Mouse (Mus musculus): ENCODE measurements around the gene Ush2a.

DNA sequence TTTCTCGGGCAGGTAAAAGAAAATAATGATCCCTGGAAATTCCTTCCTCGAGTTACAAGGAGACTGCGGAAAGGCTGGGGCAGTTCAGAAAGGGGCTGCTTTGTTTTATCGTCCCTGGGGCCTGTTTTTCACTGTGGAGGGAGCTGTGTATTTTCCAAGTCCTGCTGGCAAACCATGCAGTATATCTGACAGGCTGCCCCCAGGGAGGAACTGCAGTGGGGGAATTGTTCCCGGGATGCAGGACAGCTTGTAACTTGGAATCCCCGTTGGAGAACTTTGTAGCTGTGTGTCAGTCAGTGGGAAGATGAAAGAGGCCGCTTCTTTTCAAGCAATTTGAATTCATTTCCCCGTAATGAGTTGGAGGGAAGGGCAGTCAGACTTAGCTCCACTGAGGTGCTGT lies 399.1 kb downstream of the Ush2a start:
- TF ChIP-seq CTCF (IDR thresholded peaks at IDR 0.05; ENCODE audit: low read depth, low read length) (no peak), POLR2A (IDR thresholded peaks at IDR 0.05; ENCODE audit: extremely low read depth, insufficient read depth, low read length) (no peak)
